Mouse (Mus musculus) lung, postnatal 10 days (tissue): ENCODE data around the gene Zfp961.
A peak's percentile ranks its signal among the peaks of the same experiment; 100 is the strongest.
"Not testable (repeated sequence)": the region's sequence is repeated elsewhere in the genome, so short reads cannot be mapped to it uniquely, and the experiment has no call there.

Experiments used
- DNase-seq: peaks from one replicate; pipeline ENCODE4 v3.0.0; 2021

Gene Zfp961

GRCm38 (mm10) chr8:72019816-72020215 lies 69.0 kb downstream of the Zfp961 start:
- no peak for DNase-seq

GRCm38 (mm10) chr8:72024886-72025285 lies 74.0 kb downstream of the Zfp961 start:
- peak; percentile 73 for DNase-seq

GRCm38 (mm10) chr8:72032926-72033325 lies 82.1 kb downstream of the Zfp961 start:
- DNase-seq, result peak; percentile 62

GRCm38 (mm10) chr8:72040918-72041317 lies 90.1 kb downstream of the Zfp961 start, which contains the start of gene Olfr372:
Olfr372 (plus strand) TSS chr8:72041218.
- not testable (repeated sequence) for DNase-seq

- no peak for DNase-seq
Measured at GRCm38 (mm10) chr8:72042493-72042892, 91.7 kb downstream of the Zfp961 start.
